Mouse (Mus musculus) midbrain, postnatal 0 days (tissue): ENCODE data around the gene Rbfox1. TPM values are rescaled to one million over a fixed set of nuclear protein-coding genes. Genes with fewer than 3 reads are reported as not detected.

Experiments used
- ATAC-seq: fragments of 200-750 bp; cut with Nextera tagmentation; 2 replicates; pipeline ENCODE4 v1.8.0; 2017; ENCODE audit warnings: moderate number of reproducible peaks, mild to moderate bottlenecking, moderate TSS enrichment, moderate library complexity; ENCODE audit not compliant: low FRiP score
- DNase-seq: peaks from one replicate; pipeline ENCODE4 v3.0.0-alpha.2; 2015; ENCODE audit warnings: low spot score
- H3K27ac ChIP-seq: fragments of 300-500 bp; sonication (generic); 2 replicates; pipeline ENCODE4 v1.5.1; 2014; ENCODE audit warnings: low read depth, mild to moderate bottlenecking, low read length, mixed read lengths
- H3K27me3 ChIP-seq: fragments of 300-500 bp; sonication (generic); 2 replicates; pipeline ENCODE4 v1.6.1; 2014; ENCODE audit warnings: low read length, control low read depth, mixed read lengths; ENCODE audit not compliant: insufficient read depth
- H3K36me3 ChIP-seq: fragments of 300-500 bp; sonication (generic); 2 replicates; pipeline ENCODE4 v1.6.1; 2014; ENCODE audit warnings: low read length, control low read depth, mixed read lengths; ENCODE audit not compliant: insufficient read depth
- H3K4me1 ChIP-seq: fragments of 300-500 bp; sonication (generic); 2 replicates; pipeline ENCODE4 v1.6.1; 2014; ENCODE audit warnings: mild to moderate bottlenecking, control low read depth, antibody characterized with exemption, low read length, mixed read lengths; ENCODE audit not compliant: insufficient read depth
- H3K4me2 ChIP-seq: fragments of 300-500 bp; sonication (generic); 2 replicates; pipeline ENCODE4 v1.6.1; 2014; ENCODE audit warnings: low read depth, mild to moderate bottlenecking, low read length, mixed read lengths; ENCODE audit not compliant: poor library complexity, severe bottlenecking
- H3K4me3 ChIP-seq: fragments of 300-500 bp; sonication (generic); 2 replicates; pipeline ENCODE4 v1.5.1; 2014; ENCODE audit warnings: low read depth, mild to moderate bottlenecking, low read length, moderate library complexity
- H3K9ac ChIP-seq: fragments of 300-500 bp; sonication (generic); replicated peaks from 2 replicates; pipeline ENCODE4 v1.6.1; 2014; ENCODE audit warnings: mild to moderate bottlenecking, low read length, moderate library complexity, mixed read lengths; ENCODE audit not compliant: poor library complexity, severe bottlenecking
- H3K9me3 ChIP-seq: fragments of 300-500 bp; sonication (generic); 2 replicates; pipeline ENCODE4 v1.6.1; 2016; ENCODE audit warnings: low read length, control low read depth
- CTCF ChIP-seq: IDR thresholded peaks from 2 replicates; pipeline ENCODE4 v1.5.1; 2016; ENCODE audit warnings: antibody characterized with exemption, mild to moderate bottlenecking
- WGBS: fragments of 180-500 bp; shearing (Covaris S2); extraction: QIAGEN DNeasy Blood & Tissue Kit; methylation state at CpG from one replicate; pipeline ENCODE4 v1.1.7; 2014; 5-methylcytosine and 5-hydroxymethylcytosine counted together
- polyA plus RNA-seq: library from polyadenylated mRNA; unstranded; fragments of >200 nt; fragmentation: Nextera tagmentation; extraction: Ambion mirVana; gene quantifications from 2 replicates; pipeline ENCODE4 v1.2.1, GENCODE M21; 2015
- total RNA-seq: library from RNA; depleted of rRNA; stranded (reverse); fragments of >200 nt; gene quantifications from 2 replicates; pipeline ENCODE4 v1.2.3, GENCODE M21; 2014

The Rbfox1 gene
- total and polyA plus RNA-seq, 2 experiments from 2014 or later, result 142 to 242 TPM

GRCm38 (mm10) chr16:7345298-7345697, 1460.1 kb downstream of the Rbfox1 start:
- TF ChIP-seq CTCF, result no peak
- H3K36me3 ChIP-seq, result no peaks in the 10 kb centered on the region
- no peak for DNase-seq
- H3K4me1 ChIP-seq, result no peaks in the 10 kb centered on the region
- H3K4me3 ChIP-seq, result no peak overlapping the region
- H3K27ac ChIP-seq, result no peak overlapping the region
- no peaks in the 10 kb centered on the region for H3K27me3 ChIP-seq
- no peaks in the 10 kb centered on the region for H3K9me3 ChIP-seq
- no peak overlapping the region for H3K4me2 ChIP-seq
- WGBS, result 66% methylated on average over 3 of the region's 3 CpGs
- no peak for ATAC-seq
- no peak overlapping the region for H3K9ac ChIP-seq

- H3K27me3 ChIP-seq, result no peaks in the 10 kb centered on the region
- ATAC-seq (no peak), DNase-seq (no peak)
- H3K4me3 ChIP-seq, result no peak overlapping the region
- H3K9me3 ChIP-seq, result no peaks in the 10 kb centered on the region
- 59% methylated on average over 11 of the region's 11 CpGs for WGBS
- no peak overlapping the region for H3K9ac ChIP-seq
- no peak overlapping the region for H3K27ac ChIP-seq
- TF ChIP-seq CTCF, result no peak
- no peaks in the 10 kb centered on the region for H3K4me1 ChIP-seq
- no peak overlapping the region for H3K4me2 ChIP-seq
- no peaks in the 10 kb centered on the region for H3K36me3 ChIP-seq
Measured at GRCm38 (mm10) chr16:7346001-7346625, 1461.0 kb downstream of the Rbfox1 start.

DNA sequence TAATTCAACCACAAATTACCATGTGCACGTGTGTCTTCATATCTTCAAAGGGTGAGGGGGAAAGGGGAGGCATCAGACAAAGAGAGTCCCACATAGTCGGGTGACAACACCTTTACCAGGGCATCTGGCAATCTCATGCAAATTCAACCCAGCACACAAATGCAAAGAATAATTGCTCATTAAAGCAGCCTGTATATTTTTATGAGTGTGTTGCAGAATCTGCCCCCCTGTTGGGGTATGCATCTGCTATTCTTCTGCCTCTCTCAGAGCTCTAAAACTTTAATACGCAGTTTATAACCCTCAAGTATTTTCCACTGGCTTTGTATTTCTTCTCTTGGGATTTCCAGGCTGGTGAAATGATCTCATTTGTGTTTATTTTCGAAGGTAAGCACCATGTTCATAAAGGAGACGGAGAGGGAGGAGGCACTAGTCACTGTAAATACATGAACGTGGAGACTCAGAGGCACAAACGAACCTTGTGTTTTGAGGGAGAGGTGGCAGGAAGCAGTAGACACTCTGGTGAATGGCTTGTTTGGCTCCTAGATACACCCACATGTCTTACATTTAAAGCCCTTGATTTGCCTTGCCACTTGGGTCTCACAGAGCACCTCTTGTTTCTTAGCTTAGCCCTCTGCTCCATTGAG, 1462.5 kb downstream of the Rbfox1 start:
- H3K4me1 ChIP-seq, result no peaks in the 10 kb centered on the region; the same call in 1 of the 2 replicates
- no peak overlapping the region for H3K27ac ChIP-seq
- WGBS, result 64% methylated on average over 7 of the region's 7 CpGs
- no peaks in the 10 kb centered on the region for H3K27me3 ChIP-seq
- no peak overlapping the region for H3K9ac ChIP-seq
- ATAC-seq (no peak), DNase-seq (no peak)
- no peak overlapping the region for H3K4me2 ChIP-seq
- H3K9me3 ChIP-seq, result no peaks in the 10 kb centered on the region
- H3K4me3 ChIP-seq, result no peak overlapping the region
- no peaks in the 10 kb centered on the region for H3K36me3 ChIP-seq
- TF ChIP-seq CTCF, result no peak

GRCm38 (mm10) chr16:7352808-7353207, 1467.7 kb downstream of the Rbfox1 start:
- Histone ChIP-seq H3K36me3 (no peaks in the 10 kb centered on the region), H3K4me2 (no peak overlapping the region), H3K9ac (no peak overlapping the region), H3K4me3 (no peak overlapping the region), H3K4me1 (peaks cover 3% of the 10 kb centered on the region; the same call in 1 of the 2 replicates), H3K9me3 (no peaks in the 10 kb centered on the region), H3K27ac (no peak overlapping the region), H3K27me3 (no peaks in the 10 kb centered on the region)
- WGBS, result 50% methylated on average over 16 of the region's 16 CpGs
- DNase-seq (no peak), ATAC-seq (no peak; the same call in 1 of the 2 replicates)
- no peak for TF ChIP-seq CTCF

- H3K36me3 ChIP-seq, result no peaks in the 10 kb centered on the region
- no peak for DNase-seq
- no peak overlapping the region for H3K9ac ChIP-seq
- TF ChIP-seq CTCF, result no peak
- no peak overlapping the region for H3K27ac ChIP-seq
- no peak for ATAC-seq
- H3K4me2 ChIP-seq, result no peak overlapping the region
- no peak overlapping the region for H3K4me3 ChIP-seq
- peaks cover 3% of the 10 kb centered on the region; the same call in 1 of the 2 replicates for H3K4me1 ChIP-seq
- H3K9me3 ChIP-seq, result no peaks in the 10 kb centered on the region
- WGBS, result 63% methylated on average over 4 of the region's 4 CpGs
- no peaks in the 10 kb centered on the region for H3K27me3 ChIP-seq
Measured at GRCm38 (mm10) chr16:7354116-7354515, 1469.0 kb downstream of the Rbfox1 start.

DNA sequence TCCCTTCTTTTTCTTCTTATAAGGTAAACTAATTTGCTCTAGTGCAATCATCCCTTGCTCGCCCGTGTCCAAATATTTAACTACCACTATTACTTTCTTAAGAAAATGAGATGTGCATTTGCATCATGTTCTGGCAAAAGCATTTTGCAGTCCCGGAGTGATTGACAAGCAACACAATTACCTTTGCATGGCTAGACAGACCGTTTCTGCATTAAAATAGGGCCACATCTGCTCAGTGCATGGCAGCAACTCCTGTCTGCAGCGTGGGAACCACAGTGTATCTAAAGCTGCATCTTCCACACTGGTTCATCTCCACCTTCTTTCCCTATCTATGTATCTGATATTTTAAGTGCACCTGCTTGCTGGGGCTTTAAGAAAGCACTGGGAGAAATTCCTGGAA, 1473.9 kb downstream of the Rbfox1 start:
- no peak overlapping the region for H3K4me2 ChIP-seq
- no peak overlapping the region for H3K9ac ChIP-seq
- 40% methylated on average over 5 of the region's 5 CpGs for WGBS
- no peak for TF ChIP-seq CTCF
- H3K4me1 ChIP-seq, result no peaks in the 10 kb centered on the region
- no peaks in the 10 kb centered on the region for H3K27me3 ChIP-seq
- no peak overlapping the region for H3K27ac ChIP-seq
- H3K9me3 ChIP-seq, result no peaks in the 10 kb centered on the region
- H3K4me3 ChIP-seq, result no peak overlapping the region
- no peaks in the 10 kb centered on the region for H3K36me3 ChIP-seq
- ATAC-seq (no peak), DNase-seq (no peak)
